Mouse (Mus musculus): ENCODE results near the gene Asap2. TPM values are rescaled to one million over a fixed set of nuclear protein-coding genes. Genes with fewer than 3 reads are reported as not detected.

Gene Asap2
- total and polyA plus RNA-seq, 2 experiments = 2.3 to 6.1 TPM

- no peak overlapping the region for H3K9ac ChIP-seq (ENCODE audit: low read depth, low read length)
- TF ChIP-seq CTCF (IDR thresholded peaks at IDR 0.05; ENCODE audit: low read depth, low read length) (no peak), POLR2A (IDR thresholded peaks at IDR 0.05; ENCODE audit: extremely low read depth, insufficient read depth, low read length) (no peak)
- peak; percentile 97 for DNase-seq (ENCODE audit: extremely low read depth, low read depth, low spot score)
- H3K27me3 ChIP-seq (ENCODE audit: control insufficient read depth, insufficient read depth, low read length) = no peaks in the 10 kb centered on the region
- peaks cover 28% of the 10 kb centered on the region for H3K36me3 ChIP-seq (ENCODE audit: control insufficient read depth, insufficient read depth, low read length)
- H3K4me1 ChIP-seq (ENCODE audit: control insufficient read depth, insufficient read depth, low read length) = peaks cover 6% of the 10 kb centered on the region; the same call in 1 of the 2 replicates
- H3K4me3 ChIP-seq (ENCODE audit: insufficient read depth, low read depth, low read length) = no peak overlapping the region
- no peak overlapping the region; the same call in 1 of the 2 replicates for H3K27ac ChIP-seq (replicated peaks; ENCODE audit: insufficient read depth, low read depth, low read length)
- 27% methylated on average over 7 of the region's 7 CpGs for WGBS
- no peaks in the 10 kb centered on the region for H3K79me2 ChIP-seq (ENCODE audit: control insufficient read depth, insufficient read depth, low read length)
Observed at GRCm38 (mm10) chr12:21301324-21301723, 311.1 kb downstream of the Asap2 start.

- Histone ChIP-seq H3K4me3 (ENCODE audit: insufficient read depth, low read depth, low read length) (no peak overlapping the region), H3K27me3 (ENCODE audit: control insufficient read depth, insufficient read depth, low read length) (no peaks in the 10 kb centered on the region), H3K9ac (ENCODE audit: low read depth, low read length) (no peak overlapping the region), H3K27ac (replicated peaks; ENCODE audit: insufficient read depth, low read depth, low read length) (no peak overlapping the region; the same call in 1 of the 2 replicates), H3K79me2 (ENCODE audit: control insufficient read depth, insufficient read depth, low read length) (no peaks in the 10 kb centered on the region), H3K36me3 (ENCODE audit: control insufficient read depth, insufficient read depth, low read length) (peaks cover 23% of the 10 kb centered on the region), H3K4me1 (ENCODE audit: control insufficient read depth, insufficient read depth, low read length) (peaks cover 6% of the 10 kb centered on the region; the same call in 1 of the 2 replicates)
- TF ChIP-seq POLR2A (IDR thresholded peaks at IDR 0.05; ENCODE audit: extremely low read depth, insufficient read depth, low read length) = no peak
- no peak for TF ChIP-seq CTCF (IDR thresholded peaks at IDR 0.05; ENCODE audit: low read depth, low read length)
- peak; percentile 90 for DNase-seq (ENCODE audit: extremely low read depth, low read depth, low spot score)
- 21% methylated on average over 8 of the region's 8 CpGs for WGBS
Observed at GRCm38 (mm10) chr12:21301932-21302331, 311.7 kb downstream of the Asap2 start.

GRCm38 (mm10) chr12:21302361-21302783, 312.1 kb downstream of the Asap2 start:
- no peak for TF ChIP-seq POLR2A (IDR thresholded peaks at IDR 0.05; ENCODE audit: extremely low read depth, insufficient read depth, low read length)
- TF ChIP-seq CTCF (IDR thresholded peaks at IDR 0.05; ENCODE audit: low read depth, low read length) = 0 out of 2 replicates have a peak, but pooled peaks have one; percentile 1
- peak; percentile 78 for DNase-seq (ENCODE audit: extremely low read depth, low read depth, low spot score)
- Histone ChIP-seq H3K9ac (ENCODE audit: low read depth, low read length) (no peak overlapping the region), H3K27me3 (ENCODE audit: control insufficient read depth, insufficient read depth, low read length) (no peaks in the 10 kb centered on the region), H3K27ac (replicated peaks; ENCODE audit: insufficient read depth, low read depth, low read length) (peak overlapping the region; percentile 14; the same call in 1 of the 2 replicates), H3K79me2 (ENCODE audit: control insufficient read depth, insufficient read depth, low read length) (no peaks in the 10 kb centered on the region), H3K4me1 (ENCODE audit: control insufficient read depth, insufficient read depth, low read length) (peaks cover 6% of the 10 kb centered on the region; the same call in 1 of the 2 replicates), H3K4me3 (ENCODE audit: insufficient read depth, low read depth, low read length) (no peak overlapping the region), H3K36me3 (ENCODE audit: control insufficient read depth, insufficient read depth, low read length) (peaks cover 21% of the 10 kb centered on the region)
- WGBS = 26% methylated on average over 5 of the region's 5 CpGs

GRCm38 (mm10) chr12:21305741-21306140, 315.5 kb downstream of the Asap2 start:
- Histone ChIP-seq H3K4me1 (ENCODE audit: control insufficient read depth, insufficient read depth, low read length) (peaks cover 6% of the 10 kb centered on the region; the same call in 1 of the 2 replicates), H3K79me2 (ENCODE audit: control insufficient read depth, insufficient read depth, low read length) (no peaks in the 10 kb centered on the region), H3K27ac (replicated peaks; ENCODE audit: insufficient read depth, low read depth, low read length) (no peak overlapping the region), H3K36me3 (ENCODE audit: control insufficient read depth, insufficient read depth, low read length) (peaks cover 23% of the 10 kb centered on the region), H3K27me3 (ENCODE audit: control insufficient read depth, insufficient read depth, low read length) (no peaks in the 10 kb centered on the region), H3K4me3 (ENCODE audit: insufficient read depth, low read depth, low read length) (no peak overlapping the region), H3K9ac (ENCODE audit: low read depth, low read length) (no peak overlapping the region)
- TF ChIP-seq CTCF (IDR thresholded peaks at IDR 0.05; ENCODE audit: low read depth, low read length) (no peak), POLR2A (IDR thresholded peaks at IDR 0.05; ENCODE audit: extremely low read depth, insufficient read depth, low read length) (no peak)
- no peak for DNase-seq (ENCODE audit: extremely low read depth, low read depth, low spot score)
- 90% methylated on average over 4 of the region's 4 CpGs for WGBS

GRCm38 (mm10) chr12:21306721-21307120, 316.5 kb downstream of the Asap2 start:
- WGBS = 90% methylated on average over 4 of the region's 4 CpGs
- TF ChIP-seq POLR2A (IDR thresholded peaks at IDR 0.05; ENCODE audit: extremely low read depth, insufficient read depth, low read length) = no peak
- TF ChIP-seq CTCF (IDR thresholded peaks at IDR 0.05; ENCODE audit: low read depth, low read length) = no peak
- Histone ChIP-seq H3K4me1 (ENCODE audit: control insufficient read depth, insufficient read depth, low read length) (peaks cover 6% of the 10 kb centered on the region; the same call in 1 of the 2 replicates), H3K79me2 (ENCODE audit: control insufficient read depth, insufficient read depth, low read length) (no peaks in the 10 kb centered on the region), H3K27me3 (ENCODE audit: control insufficient read depth, insufficient read depth, low read length) (no peaks in the 10 kb centered on the region), H3K4me3 (ENCODE audit: insufficient read depth, low read depth, low read length) (no peak overlapping the region), H3K27ac (replicated peaks; ENCODE audit: insufficient read depth, low read depth, low read length) (no peak overlapping the region), H3K9ac (ENCODE audit: low read depth, low read length) (no peak overlapping the region), H3K36me3 (ENCODE audit: control insufficient read depth, insufficient read depth, low read length) (peaks cover 24% of the 10 kb centered on the region)
- DNase-seq (ENCODE audit: extremely low read depth, low read depth, low spot score) = no peak

GRCm38 (mm10) chr12:21312201-21312600, 321.9 kb downstream of the Asap2 start:
- no peaks in the 10 kb centered on the region for H3K79me2 ChIP-seq (ENCODE audit: control insufficient read depth, insufficient read depth, low read length)
- H3K4me3 ChIP-seq (ENCODE audit: insufficient read depth, low read depth, low read length) = no peak overlapping the region
- H3K4me1 ChIP-seq (ENCODE audit: control insufficient read depth, insufficient read depth, low read length) = peaks cover 1% of the 10 kb centered on the region; the same call in 1 of the 2 replicates
- no peak overlapping the region for H3K9ac ChIP-seq (ENCODE audit: low read depth, low read length)
- no peaks in the 10 kb centered on the region for H3K27me3 ChIP-seq (ENCODE audit: control insufficient read depth, insufficient read depth, low read length)
- 96% methylated on average over 5 of the region's 5 CpGs for WGBS
- no peak for DNase-seq (ENCODE audit: extremely low read depth, low read depth, low spot score)
- H3K27ac ChIP-seq (replicated peaks; ENCODE audit: insufficient read depth, low read depth, low read length) = no peak overlapping the region
- TF ChIP-seq CTCF (IDR thresholded peaks at IDR 0.05; ENCODE audit: low read depth, low read length) (no peak), POLR2A (IDR thresholded peaks at IDR 0.05; ENCODE audit: extremely low read depth, insufficient read depth, low read length) (no peak)
- H3K36me3 ChIP-seq (ENCODE audit: control insufficient read depth, insufficient read depth, low read length) = peaks cover 25% of the 10 kb centered on the region
